Mouse (Mus musculus): ENCODE results near the gene Rnf133. TPM values are rescaled to one million over a fixed set of nuclear protein-coding genes. Genes with fewer than 3 reads are reported as not detected.

The Rnf133 gene
- polyA plus RNA-seq, 1 experiment from 2014 or later, result not detected

DNA sequence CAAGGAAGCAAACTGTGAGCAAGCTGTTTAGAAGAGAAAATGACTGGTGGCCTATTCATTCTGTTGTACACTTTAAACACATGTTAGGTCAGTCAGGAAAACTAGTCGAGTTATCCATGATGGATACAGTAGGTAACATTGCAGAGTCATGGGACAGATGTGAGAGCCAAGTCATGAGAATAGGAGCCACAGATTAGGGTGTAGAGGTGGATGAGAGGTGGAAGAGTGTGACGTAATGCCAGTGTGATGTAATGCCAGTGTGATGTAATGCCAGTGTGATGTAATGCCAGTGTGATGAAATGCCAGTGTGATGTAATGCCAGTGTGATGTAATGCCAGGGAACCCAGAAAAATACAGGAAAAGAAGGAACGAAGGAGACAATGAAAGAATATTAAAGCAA is 14.9 kb downstream of the Rnf133 start:
- 93% methylated on average over 3 of the region's 3 CpGs for WGBS
- DNase-seq (ENCODE audit: low spot score), result no peak

DNA sequence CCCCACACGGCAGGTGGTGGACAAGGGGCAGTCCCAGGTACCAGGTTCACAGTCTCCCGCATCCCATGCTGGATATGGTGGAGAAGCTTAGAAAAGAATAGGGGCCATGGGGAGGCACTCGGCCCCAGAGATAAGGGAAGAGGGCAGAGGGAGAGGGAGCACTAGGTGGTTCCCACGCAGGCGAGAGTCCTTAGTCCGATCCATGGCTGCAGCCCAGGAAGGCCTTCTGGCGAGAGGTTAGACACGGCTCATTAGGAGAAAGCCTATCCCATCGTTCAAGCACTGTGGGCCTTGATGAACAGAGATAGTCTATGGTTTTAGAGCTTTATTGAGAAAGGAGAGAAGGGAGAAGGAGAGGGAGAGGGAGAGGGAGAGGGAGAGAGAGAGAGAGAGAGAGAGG is 16.1 kb downstream of the Rnf133 start:
- no peak for ATAC-seq (ENCODE audit: low FRiP score, low TSS enrichment)
- Histone ChIP-seq H3K9ac (ENCODE audit: low read length) (no peak overlapping the region), H3K4me3 (ENCODE audit: low read depth, low read length) (no peak overlapping the region), H3K27me3 (ENCODE audit: control insufficient read depth, insufficient read depth, low read length) (no peaks in the 10 kb centered on the region), H3K4me1 (replicated peaks; ENCODE audit: control insufficient read depth, insufficient read depth) (no peaks in the 10 kb centered on the region), H3K36me3 (ENCODE audit: control insufficient read depth, insufficient read depth, low read length) (no peaks in the 10 kb centered on the region), H3K27ac (replicated peaks) (no peak overlapping the region), H3K9me3 (ENCODE audit: control insufficient read depth, low read length) (no peaks in the 10 kb centered on the region), H3K4me2 (replicated peaks; ENCODE audit: low read depth) (no peak overlapping the region)
- no peak for DNase-seq (ENCODE audit: low spot score)
- no peak for TF ChIP-seq EP300 (optimal IDR thresholded peaks at IDR 0.05)
- no peak for TF ChIP-seq CTCF (IDR thresholded peaks at IDR 0.05; ENCODE audit: low read depth)
- 88% methylated on average over 9 of the region's 9 CpGs for WGBS

More for the DNA sequence above, 14.9 kb downstream of the Rnf133 start:
- no peak overlapping the region for H3K4me3 ChIP-seq (ENCODE audit: low read depth, low read length)
- H3K4me1 ChIP-seq (replicated peaks; ENCODE audit: control insufficient read depth, insufficient read depth), result no peaks in the 10 kb centered on the region
- no peak overlapping the region for H3K27ac ChIP-seq (replicated peaks)
- H3K4me2 ChIP-seq (replicated peaks; ENCODE audit: low read depth), result no peak overlapping the region
- ATAC-seq (ENCODE audit: low FRiP score, low TSS enrichment), result no peak
- no peaks in the 10 kb centered on the region for H3K9me3 ChIP-seq (ENCODE audit: control insufficient read depth, low read length)
- TF ChIP-seq CTCF (IDR thresholded peaks at IDR 0.05; ENCODE audit: low read depth) (no peak), EP300 (optimal IDR thresholded peaks at IDR 0.05) (no peak)
- no peak overlapping the region for H3K9ac ChIP-seq (ENCODE audit: low read length)
- H3K36me3 ChIP-seq (ENCODE audit: control insufficient read depth, insufficient read depth, low read length), result no peaks in the 10 kb centered on the region
- H3K27me3 ChIP-seq (ENCODE audit: control insufficient read depth, insufficient read depth, low read length), result no peaks in the 10 kb centered on the region

DNA sequence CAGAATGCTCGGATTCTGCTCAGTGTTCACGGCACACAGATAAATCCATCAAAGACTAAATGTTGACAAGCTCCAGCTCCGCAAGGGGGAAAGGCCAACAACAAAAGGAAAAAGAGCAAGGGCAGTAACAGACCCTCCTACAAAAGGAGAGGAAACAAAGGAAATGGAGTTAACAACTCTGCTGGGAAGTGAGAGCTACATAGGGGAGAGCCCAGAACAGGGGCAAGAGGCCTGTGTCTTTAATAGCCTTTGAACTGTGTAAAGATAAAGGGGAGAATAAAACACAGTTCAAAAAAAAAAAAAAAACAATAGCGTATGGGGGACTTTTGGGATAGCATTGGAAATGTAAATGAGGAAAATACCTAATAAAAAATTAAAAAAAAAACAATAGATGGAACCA is 19.6 kb downstream of the Rnf133 start:
- H3K4me1 ChIP-seq (replicated peaks; ENCODE audit: control insufficient read depth, insufficient read depth), result no peaks in the 10 kb centered on the region
- H3K27me3 ChIP-seq (ENCODE audit: control insufficient read depth, insufficient read depth, low read length), result no peaks in the 10 kb centered on the region
- H3K27ac ChIP-seq (replicated peaks), result no peak overlapping the region
- ATAC-seq (ENCODE audit: low FRiP score, low TSS enrichment), result no peak
- H3K36me3 ChIP-seq (ENCODE audit: control insufficient read depth, insufficient read depth, low read length), result no peaks in the 10 kb centered on the region
- WGBS, result 31% methylated on average over 4 of the region's 4 CpGs
- H3K9ac ChIP-seq (ENCODE audit: low read length), result no peak overlapping the region
- H3K9me3 ChIP-seq (ENCODE audit: control insufficient read depth, low read length), result no peaks in the 10 kb centered on the region
- H3K4me3 ChIP-seq (ENCODE audit: low read depth, low read length), result no peak overlapping the region
- DNase-seq (ENCODE audit: low spot score), result no peak
- H3K4me2 ChIP-seq (replicated peaks; ENCODE audit: low read depth), result no peak overlapping the region
- no peak for TF ChIP-seq EP300 (optimal IDR thresholded peaks at IDR 0.05)
- TF ChIP-seq CTCF (IDR thresholded peaks at IDR 0.05; ENCODE audit: low read depth), result no peak

Other genes with a start within 250 kb of the Rnf133 start
- gene Rnf148, start 4.8 kb upstream of the Rnf133 start, polyA plus RNA-seq (2015; fragmentation: Nextera tagmentation; extraction: Ambion mirVana), result 0.07 and 0.12 TPM in 2 replicates
- gene Cadps2, start 189.1 kb upstream of the Rnf133 start, polyA plus RNA-seq (2015; fragmentation: Nextera tagmentation; extraction: Ambion mirVana), result 4.8 and 5.1 TPM in 2 replicates